Mouse (Mus musculus): ENCODE measurements around the gene Mip. TPM values are rescaled to one million over a fixed set of nuclear protein-coding genes. Genes with fewer than 3 reads are reported as not detected.

The Mip gene
- polyA plus RNA-seq, 1 experiment from 2014 or later: 0.13 TPM

DNA sequence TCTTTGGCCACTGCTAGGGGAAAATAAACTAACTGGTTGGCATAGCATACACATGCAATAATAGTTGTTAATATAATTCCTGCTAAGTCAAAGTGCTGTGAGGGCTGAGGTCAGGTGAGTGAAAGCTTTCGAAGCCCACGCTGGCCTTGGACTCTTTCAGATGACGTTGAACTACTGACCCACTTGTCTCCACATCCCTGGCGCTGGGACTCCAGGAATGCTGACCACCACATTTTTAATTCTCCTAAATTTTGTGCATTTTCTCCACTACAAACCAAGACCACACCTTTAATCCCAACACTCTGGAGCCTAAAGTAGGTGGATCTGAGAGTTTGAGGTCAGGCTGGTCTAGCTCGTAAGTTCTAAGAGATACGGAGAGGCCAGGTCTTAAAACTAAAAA, 32.5 kb upstream of the Mip start:
- WGBS: 90% methylated on average over 6 of the region's 6 CpGs

DNA sequence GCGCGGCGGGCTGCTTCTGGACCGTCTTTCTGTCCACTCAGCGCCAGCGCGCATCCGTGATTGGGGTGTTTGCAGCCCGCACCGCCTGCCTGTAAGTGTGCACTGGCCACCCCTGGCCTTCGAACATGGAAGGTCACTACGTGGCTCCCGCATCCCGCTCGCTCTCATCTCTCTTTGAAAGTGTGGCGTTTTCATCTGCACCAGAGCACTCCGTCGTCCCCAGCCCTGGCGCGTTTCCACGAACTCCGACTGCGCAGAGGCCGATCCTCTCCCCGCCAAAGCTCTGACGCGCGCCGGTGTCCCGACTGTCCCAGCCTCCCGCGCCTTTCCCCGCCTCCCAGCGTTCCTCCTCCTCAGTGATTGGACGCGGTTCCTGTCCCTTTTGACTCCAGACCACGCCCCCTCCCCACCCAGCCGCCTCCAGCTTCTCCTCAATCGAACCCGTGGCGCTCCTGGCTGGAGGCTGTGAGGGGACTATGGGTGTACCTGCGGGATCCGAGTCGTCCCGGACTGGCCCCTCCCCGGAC, 31.6 kb upstream of the Mip start, which contains the start of gene Gls2:
TSS of gene Gls2 (plus strand) at position 434 of the 527 bp plus-strand sequence.
- Histone ChIP-seq H3K4me2 (replicated peaks) (peak within 1 kb of the TSS; percentile 97), H3K27ac (replicated peaks) (peak within 1 kb of the TSS; percentile 47), H3K9ac (replicated peaks) (peak within 1 kb of the TSS; percentile 79), H3K4me1 (peaks cover 17% of the 10 kb centered on the region), H3K27me3 (peaks cover 38% of the 10 kb centered on the region), H3K4me3 (peak within 1 kb of the TSS; percentile 71), H3K9me3 (no peaks in the 10 kb centered on the region), H3K36me3 (no peaks in the 10 kb centered on the region)
- peak; percentile 98 for ATAC-seq (ENCODE audit: low FRiP score, low read depth)
- WGBS: 1% methylated on average over 46 of the region's 46 CpGs

More for the DNA sequence above, 32.5 kb upstream of the Mip start:
- H3K4me2 ChIP-seq (replicated peaks): no peak overlapping the region
- no peak overlapping the region for H3K4me3 ChIP-seq
- no peak overlapping the region for H3K9ac ChIP-seq (replicated peaks)
- H3K36me3 ChIP-seq: no peaks in the 10 kb centered on the region
- H3K27me3 ChIP-seq: peaks cover 38% of the 10 kb centered on the region
- ATAC-seq (ENCODE audit: low FRiP score, low read depth): no peak
- no peaks in the 10 kb centered on the region for H3K9me3 ChIP-seq
- H3K27ac ChIP-seq (replicated peaks): no peak overlapping the region
- peaks cover 17% of the 10 kb centered on the region for H3K4me1 ChIP-seq

DNA sequence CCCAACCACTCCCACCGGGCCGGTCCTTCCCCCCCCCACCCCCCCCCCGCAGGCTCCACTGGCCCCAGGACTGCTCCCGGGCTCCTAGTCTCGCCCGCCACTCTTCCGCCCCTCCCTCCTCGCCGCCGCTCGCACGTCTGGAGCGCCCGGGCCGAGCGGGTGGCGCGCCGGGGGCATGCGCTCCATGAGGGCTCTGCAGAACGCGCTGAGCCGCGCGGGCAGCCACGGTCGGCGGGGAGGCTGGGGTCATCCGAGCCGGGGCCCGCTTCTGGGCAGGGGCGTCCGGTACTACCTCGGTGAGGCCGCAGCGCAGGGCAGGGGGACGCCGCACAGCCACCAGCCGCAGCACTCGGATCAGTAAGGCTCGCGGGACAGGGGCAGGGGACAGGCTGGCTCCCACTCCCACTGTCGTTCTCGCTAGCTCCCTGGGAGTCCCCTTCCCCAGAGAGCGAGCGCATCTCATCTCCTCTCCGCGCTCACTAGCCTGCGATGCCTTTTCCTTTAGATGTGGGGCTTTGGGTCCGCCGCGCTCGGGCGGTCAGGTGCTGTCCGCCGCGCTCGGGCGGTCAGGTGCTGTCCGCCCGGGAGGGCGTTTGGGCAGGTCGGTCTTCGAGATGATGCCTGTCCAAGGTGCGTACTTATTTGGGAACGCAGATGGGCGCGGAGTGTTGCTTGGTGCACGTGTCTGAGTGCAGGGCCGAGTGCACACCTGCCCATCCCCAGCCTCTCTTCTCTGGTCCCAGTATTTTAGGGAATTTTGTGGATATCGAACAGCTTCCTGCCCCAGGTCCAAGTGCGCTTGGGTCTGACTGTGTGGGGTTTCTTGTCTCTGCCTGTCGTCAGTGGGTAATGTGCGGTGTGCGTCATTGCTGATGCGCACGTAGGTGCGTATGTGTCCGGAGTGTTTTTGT, 30.8 kb upstream of the Mip start:
- H3K9me3 ChIP-seq: no peaks in the 10 kb centered on the region
- H3K27ac ChIP-seq (replicated peaks): peak overlapping the region; percentile 26; the same call in 1 of the 2 replicates
- H3K4me3 ChIP-seq: peak overlapping the region; percentile 71
- H3K4me1 ChIP-seq: peaks cover 17% of the 10 kb centered on the region
- 1% methylated on average over 61 of the region's 79 CpGs for WGBS
- no peaks in the 10 kb centered on the region for H3K36me3 ChIP-seq
- peak; percentile 88 for ATAC-seq (ENCODE audit: low FRiP score, low read depth)
- peaks cover 38% of the 10 kb centered on the region for H3K27me3 ChIP-seq
- H3K4me2 ChIP-seq (replicated peaks): peak overlapping the region; percentile 97
- H3K9ac ChIP-seq (replicated peaks): peak overlapping the region; percentile 79

DNA sequence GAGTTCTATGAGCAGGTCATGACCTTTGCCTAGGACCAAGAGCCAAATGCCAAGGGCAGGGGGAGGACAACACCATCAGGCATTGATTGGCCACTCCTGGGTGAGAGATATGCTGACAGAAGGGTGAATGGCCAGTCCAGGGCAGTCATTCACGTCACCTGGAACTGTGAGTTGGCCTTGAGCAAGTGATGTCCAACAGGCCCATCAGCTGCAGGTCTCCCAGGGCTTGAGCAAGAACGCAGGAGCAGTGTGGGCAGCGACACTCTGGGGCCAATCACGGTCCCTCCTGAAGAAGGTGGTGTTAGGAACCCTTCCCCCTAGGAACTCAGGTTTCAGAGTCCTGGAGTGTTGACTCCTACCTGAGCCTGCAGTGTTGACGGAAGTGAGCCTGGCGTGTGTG, 23.8 kb upstream of the Mip start:
- H3K9me3 ChIP-seq: no peaks in the 10 kb centered on the region
- H3K36me3 ChIP-seq: peaks cover 7% of the 10 kb centered on the region; the same call in 1 of the 2 replicates
- no peak overlapping the region for H3K27ac ChIP-seq (replicated peaks)
- whole genome bisulfite sequencing: 81% methylated on average over 6 of the region's 6 CpGs
- peaks cover 4% of the 10 kb centered on the region; the same call in 1 of the 2 replicates for H3K27me3 ChIP-seq
- H3K4me1 ChIP-seq: no peaks in the 10 kb centered on the region
- no peak overlapping the region for H3K4me3 ChIP-seq
- ATAC-seq (ENCODE audit: low FRiP score, low read depth): no peak
- no peak overlapping the region for H3K9ac ChIP-seq (replicated peaks)
- H3K4me2 ChIP-seq (replicated peaks): no peak overlapping the region

DNA sequence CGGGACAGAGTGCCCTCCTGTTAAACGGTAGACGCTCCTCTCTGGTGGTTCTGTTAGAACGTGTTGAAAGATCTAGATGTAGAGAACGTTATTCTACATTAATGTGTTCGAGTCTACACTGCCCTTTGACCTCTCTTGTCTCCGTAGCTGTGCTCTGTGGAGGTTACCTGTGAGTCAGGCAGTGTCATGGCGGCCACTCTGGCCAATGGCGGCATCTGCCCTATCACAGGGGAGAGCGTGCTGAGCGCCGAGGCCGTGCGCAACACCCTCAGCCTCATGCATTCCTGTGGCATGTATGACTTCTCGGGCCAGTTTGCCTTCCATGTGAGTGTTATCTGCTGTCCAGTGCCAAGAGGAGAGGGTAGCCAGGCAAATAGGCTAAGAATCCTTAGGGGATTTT, 20.7 kb upstream of the Mip start:
- Histone ChIP-seq H3K4me2 (replicated peaks) (no peak overlapping the region), H3K36me3 (peaks cover 7% of the 10 kb centered on the region; the same call in 1 of the 2 replicates), H3K4me3 (no peak overlapping the region), H3K27ac (replicated peaks) (no peak overlapping the region), H3K27me3 (no peaks in the 10 kb centered on the region), H3K9me3 (no peaks in the 10 kb centered on the region), H3K4me1 (no peaks in the 10 kb centered on the region), H3K9ac (replicated peaks) (no peak overlapping the region)
- no peak for ATAC-seq (ENCODE audit: low FRiP score, low read depth)
- 93% methylated on average over 15 of the region's 15 CpGs for WGBS

DNA sequence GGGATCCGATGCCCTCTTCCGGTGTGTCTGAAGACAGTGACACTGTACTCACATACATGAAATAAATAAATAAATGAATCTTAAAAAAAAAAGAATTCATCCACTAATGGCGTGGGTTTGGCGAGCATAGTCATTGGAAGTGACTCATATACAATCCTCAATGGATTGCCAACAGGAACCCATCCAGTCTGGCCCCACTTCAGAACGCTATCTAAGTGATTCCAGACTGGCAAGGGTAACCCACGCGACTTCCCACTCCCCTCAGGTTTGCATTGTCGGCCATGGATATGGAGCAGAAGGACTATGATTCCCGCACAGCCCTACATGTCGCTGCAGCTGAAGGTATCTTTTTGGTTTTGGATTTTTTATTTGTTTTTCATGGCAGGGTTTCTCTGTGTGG, 17.3 kb upstream of the Mip start:
- no peak for ATAC-seq (ENCODE audit: low FRiP score, low read depth)
- H3K9ac ChIP-seq (replicated peaks): no peak overlapping the region
- H3K4me1 ChIP-seq: peaks cover 16% of the 10 kb centered on the region
- no peak overlapping the region for H3K4me3 ChIP-seq
- 95% methylated on average over 10 of the region's 10 CpGs for whole genome bisulfite sequencing
- peaks cover 5% of the 10 kb centered on the region for H3K27me3 ChIP-seq
- peaks cover 7% of the 10 kb centered on the region; the same call in 1 of the 2 replicates for H3K36me3 ChIP-seq
- no peaks in the 10 kb centered on the region for H3K9me3 ChIP-seq
- H3K27ac ChIP-seq (replicated peaks): no peak overlapping the region
- H3K4me2 ChIP-seq (replicated peaks): no peak overlapping the region

DNA sequence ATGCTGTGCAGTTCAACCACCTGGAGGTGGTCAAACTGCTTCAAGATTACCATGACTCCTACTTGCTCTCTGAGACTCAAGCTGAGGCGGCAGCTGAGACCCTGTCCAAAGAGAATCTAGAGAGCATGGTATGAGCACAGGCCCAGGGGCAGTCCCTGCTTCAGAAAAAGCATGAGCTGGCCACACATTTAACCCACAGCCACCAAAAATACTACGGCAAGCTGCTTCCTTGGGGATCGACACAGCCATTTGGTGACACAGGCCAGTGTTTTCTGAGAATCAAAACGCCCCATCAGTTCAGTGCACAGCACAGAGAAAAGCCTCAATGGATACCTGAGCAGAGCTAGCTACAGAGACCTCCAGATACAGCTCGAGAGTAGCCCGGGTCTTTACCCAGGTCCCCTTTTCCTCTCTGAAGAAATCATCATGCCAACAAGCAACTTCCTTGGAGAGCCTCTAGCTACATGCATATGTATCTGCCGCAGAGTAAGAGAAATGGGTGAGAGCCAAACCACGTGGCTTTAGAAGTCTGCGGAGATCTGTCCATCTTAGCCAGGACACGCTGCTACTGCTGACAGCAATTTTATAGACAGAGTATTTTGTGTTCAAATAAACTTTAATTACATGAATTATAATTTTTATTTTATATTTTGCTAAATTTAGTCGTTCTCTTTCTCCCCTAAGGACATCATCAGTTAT, 16.2 kb upstream of the Mip start:
- Histone ChIP-seq H3K9me3 (no peaks in the 10 kb centered on the region), H3K27ac (replicated peaks) (no peak overlapping the region), H3K4me1 (peaks cover 16% of the 10 kb centered on the region), H3K4me3 (no peak overlapping the region), H3K27me3 (peaks cover 10% of the 10 kb centered on the region), H3K4me2 (replicated peaks) (no peak overlapping the region), H3K9ac (replicated peaks) (no peak overlapping the region), H3K36me3 (peaks cover 7% of the 10 kb centered on the region; the same call in 1 of the 2 replicates)
- no peak for ATAC-seq (ENCODE audit: low FRiP score, low read depth)
- 92% methylated on average over 11 of the region's 11 CpGs for WGBS

DNA sequence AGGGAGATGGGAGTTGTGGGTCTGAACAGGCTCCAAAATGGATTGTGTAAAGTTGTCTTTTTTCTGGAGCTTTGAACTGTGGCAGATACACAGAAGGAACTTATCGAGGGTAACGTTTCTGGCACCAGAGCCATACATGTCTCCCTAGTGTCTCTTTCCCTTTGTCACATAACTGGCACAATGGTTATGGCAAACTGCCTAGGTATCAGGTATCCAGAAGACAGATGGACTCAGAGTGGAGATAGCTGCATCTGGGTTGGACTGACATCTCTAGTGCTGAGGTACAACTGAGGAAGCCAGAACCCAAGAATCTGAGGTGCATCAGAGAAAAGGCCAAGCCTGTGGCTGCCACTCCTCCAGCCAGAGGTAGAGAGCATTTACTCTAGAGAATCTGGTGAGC, 15.5 kb upstream of the Mip start:
- H3K9me3 ChIP-seq: no peaks in the 10 kb centered on the region
- WGBS: 98% methylated on average over 2 of the region's 2 CpGs
- H3K27me3 ChIP-seq: peaks cover 10% of the 10 kb centered on the region
- no peak overlapping the region for H3K9ac ChIP-seq (replicated peaks)
- H3K4me2 ChIP-seq (replicated peaks): peak overlapping the region; percentile 82
- peaks cover 16% of the 10 kb centered on the region for H3K4me1 ChIP-seq
- no peak overlapping the region for H3K4me3 ChIP-seq
- H3K27ac ChIP-seq (replicated peaks): no peak overlapping the region
- H3K36me3 ChIP-seq: peaks cover 7% of the 10 kb centered on the region; the same call in 1 of the 2 replicates
- no peak for ATAC-seq (ENCODE audit: low FRiP score, low read depth)

DNA sequence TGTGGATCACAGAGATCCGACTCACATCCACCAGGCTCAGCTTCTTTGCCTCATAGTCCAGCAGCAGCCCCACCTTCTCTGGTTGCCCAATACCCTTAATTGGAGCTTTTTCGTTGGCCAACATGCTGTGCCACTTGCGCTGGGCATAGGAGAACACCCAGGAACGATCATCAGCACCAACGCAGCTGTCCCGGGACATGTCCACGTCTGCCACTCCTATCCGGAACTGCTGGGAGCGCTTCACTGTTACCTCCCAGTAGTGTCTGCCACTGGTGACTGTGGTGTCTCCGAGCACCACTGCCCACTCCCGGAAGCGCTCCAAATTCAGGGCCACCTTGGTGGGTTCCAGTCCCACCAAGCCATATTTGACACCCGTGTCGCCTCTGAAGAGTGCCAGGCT, 14.7 kb upstream of the Mip start:
- Histone ChIP-seq H3K9me3 (no peaks in the 10 kb centered on the region), H3K4me2 (replicated peaks) (peak overlapping the region; percentile 82), H3K36me3 (peaks cover 7% of the 10 kb centered on the region; the same call in 1 of the 2 replicates), H3K9ac (replicated peaks) (peak overlapping the region; percentile 54), H3K27ac (replicated peaks) (no peak overlapping the region), H3K4me3 (peak overlapping the region; percentile 58), H3K4me1 (peaks cover 16% of the 10 kb centered on the region), H3K27me3 (peaks cover 10% of the 10 kb centered on the region)
- WGBS: 31% methylated on average over 14 of the region's 14 CpGs
- ATAC-seq (ENCODE audit: low FRiP score, low read depth): peak; percentile 10; the same call in 1 of the 2 replicates

DNA sequence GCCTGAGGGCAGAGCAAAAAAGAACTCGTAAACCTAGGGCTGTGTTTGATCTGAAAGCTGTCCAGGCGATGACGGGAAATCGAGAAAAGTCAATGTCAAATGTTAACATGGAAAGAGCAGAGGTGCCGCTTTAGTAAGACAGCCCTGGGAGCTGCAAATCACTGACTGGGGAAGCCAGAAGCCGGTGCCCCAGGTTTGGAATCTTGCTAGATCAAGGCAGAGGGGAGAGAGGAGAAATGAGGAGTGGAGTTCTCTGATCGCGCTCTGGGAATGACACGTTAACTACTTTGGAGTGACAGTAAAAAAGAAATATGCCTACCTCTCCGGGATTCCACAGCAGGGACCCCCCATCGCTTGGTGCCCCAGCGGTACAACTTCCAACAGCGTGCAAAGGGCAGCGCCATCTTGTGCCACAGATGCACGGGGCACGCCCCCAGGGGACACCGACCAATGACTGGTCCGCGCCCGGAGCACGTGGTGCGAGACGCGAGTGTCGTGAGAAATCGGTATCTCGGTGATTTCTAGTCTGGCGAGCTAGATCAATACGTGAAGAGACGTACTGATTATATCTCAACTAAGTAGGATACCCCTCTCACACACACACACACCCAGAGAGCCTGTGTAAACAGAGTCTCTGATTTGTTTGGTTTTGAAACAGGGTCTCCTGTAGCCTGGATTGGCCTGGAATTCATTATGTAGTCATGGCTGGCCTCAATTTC, 14.1 kb upstream of the Mip start, which contains the start of gene Spryd4:
TSS of gene Spryd4 (minus strand) at position 418 of the 719 bp plus-strand sequence.
- Histone ChIP-seq H3K9me3 (no peaks in the 10 kb centered on the region), H3K4me1 (peaks cover 16% of the 10 kb centered on the region), H3K27ac (replicated peaks) (no peak within 1 kb of the TSS; the same call in 1 of the 2 replicates), H3K27me3 (peaks cover 10% of the 10 kb centered on the region), H3K4me2 (replicated peaks) (peak within 1 kb of the TSS; percentile 82), H3K4me3 (peak within 1 kb of the TSS; percentile 58), H3K36me3 (peaks cover 3% of the 10 kb centered on the region; the same call in 1 of the 2 replicates), H3K9ac (replicated peaks) (peak within 1 kb of the TSS; percentile 54)
- ATAC-seq (ENCODE audit: low FRiP score, low read depth): peak; percentile 96
- WGBS: under 1% methylated on average over 30 of the region's 30 CpGs

DNA sequence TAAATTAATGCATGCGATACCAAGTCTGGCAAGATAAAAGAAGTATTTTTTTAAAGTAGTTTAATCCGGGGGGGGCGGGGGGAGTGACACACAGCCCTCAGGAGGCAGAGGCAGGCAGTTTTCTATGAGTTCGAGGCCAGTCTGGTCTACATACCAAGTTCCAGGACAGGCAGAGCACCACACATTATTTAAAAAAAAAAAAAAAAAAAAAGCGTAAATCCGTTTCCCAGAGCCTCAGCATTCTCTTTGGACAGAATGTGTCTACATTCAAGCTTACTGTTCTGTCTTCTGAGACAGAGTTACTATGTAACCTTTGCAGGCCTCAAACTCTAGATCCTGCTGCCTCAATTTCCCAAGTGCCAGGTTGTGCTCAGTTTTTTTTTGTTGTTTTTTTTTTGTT, 13.5 kb upstream of the Mip start:
- 53% methylated on average over 6 of the region's 6 CpGs for WGBS

More for the DNA sequence above, 13.5 kb upstream of the Mip start:
- Histone ChIP-seq H3K4me3 (peak overlapping the region; percentile 58), H3K9me3 (no peaks in the 10 kb centered on the region), H3K4me2 (replicated peaks) (peak overlapping the region; percentile 82), H3K27me3 (peaks cover 10% of the 10 kb centered on the region), H3K4me1 (peaks cover 16% of the 10 kb centered on the region), H3K9ac (replicated peaks) (no peak overlapping the region; the same call in 1 of the 2 replicates), H3K27ac (replicated peaks) (no peak overlapping the region; the same call in 1 of the 2 replicates), H3K36me3 (no peaks in the 10 kb centered on the region)
- ATAC-seq (ENCODE audit: low FRiP score, low read depth): no peak; the same call in 1 of the 2 replicates

Data from midbrain, embryonic 12.5 days (tissue).